Mouse (Mus musculus) liver, embryonic 11.5 days (tissue): ENCODE measurements around the gene Brd9. TPM values are rescaled to one million over a fixed set of nuclear protein-coding genes. Genes with fewer than 3 reads are reported as not detected.

Experiments used
- ATAC-seq: fragments of 200-750 bp; cut with Nextera tagmentation; replicated peaks from 2 replicates; pipeline ENCODE4 v1.8.0; 2017; ENCODE audit warnings: moderate number of reproducible peaks, mild to moderate bottlenecking, moderate TSS enrichment, moderate library complexity; ENCODE audit not compliant: low FRiP score
- DNase-seq: peaks from one replicate; pipeline ENCODE4 v3.0.0-alpha.2; 2017; ENCODE audit warnings: low spot score
- H3K27ac ChIP-seq: fragments of 300-500 bp; sonication (generic); 2 replicates; pipeline ENCODE4 v1.5.1; 2014; ENCODE audit warnings: mild to moderate bottlenecking, low read depth, low read length, control low read depth
- H3K27me3 ChIP-seq: fragments of 300-500 bp; sonication (generic); replicated peaks from 2 replicates; pipeline ENCODE4 v1.6.1; 2014; ENCODE audit warnings: low read length, mixed read lengths; ENCODE audit not compliant: control insufficient read depth, insufficient read depth
- H3K36me3 ChIP-seq: fragments of 300-500 bp; sonication (generic); 2 replicates; pipeline ENCODE4 v1.6.1; 2014; ENCODE audit warnings: mild to moderate bottlenecking, low read length, moderate library complexity, mixed read lengths; ENCODE audit not compliant: control insufficient read depth, insufficient read depth
- H3K4me1 ChIP-seq: fragments of 300-500 bp; sonication (generic); replicated peaks from 2 replicates; pipeline ENCODE4 v1.6.1; 2014; ENCODE audit warnings: low read length, mixed read lengths; ENCODE audit not compliant: control insufficient read depth, insufficient read depth
- H3K4me2 ChIP-seq: fragments of 300-500 bp; sonication (generic); 2 replicates; pipeline ENCODE4 v1.6.1; 2014; ENCODE audit warnings: mild to moderate bottlenecking, control low read depth, moderate library complexity
- H3K4me3 ChIP-seq: fragments of 300-500 bp; sonication (generic); 2 replicates; pipeline ENCODE4 v1.5.1; 2014; ENCODE audit warnings: low read depth, low read length, control low read depth
- H3K9ac ChIP-seq: fragments of 300-500 bp; sonication (generic); 2 replicates; pipeline ENCODE4 v1.6.1; 2014; ENCODE audit warnings: low read depth, low read length, control low read depth
- H3K9me3 ChIP-seq: fragments of 300-500 bp; sonication (generic); 2 replicates; pipeline ENCODE4 v1.6.1; 2016; ENCODE audit warnings: low read length, inconsistent platforms, mixed read lengths; ENCODE audit not compliant: control insufficient read depth
- WGBS: fragments of 180-500 bp; shearing (Covaris S2); extraction: QIAGEN DNeasy Blood & Tissue Kit; methylation state at CpG from one replicate; pipeline ENCODE4 v1.1.7; 2014; 5-methylcytosine and 5-hydroxymethylcytosine counted together
- polyA plus RNA-seq: library from polyadenylated mRNA; unstranded; fragments of >200 nt; fragmentation: Nextera tagmentation; extraction: Ambion mirVana; gene quantifications from 2 replicates; pipeline ENCODE4 v1.2.1, GENCODE M21; 2014

The Brd9 gene
- polyA plus RNA-seq, 1 experiment from 2014 or later = 33.5 TPM

- no peak overlapping the region for H3K9ac ChIP-seq
- no peak overlapping the region for H3K4me3 ChIP-seq
These were observed 33.2 kb downstream of the Brd9 start for GRCm38 (mm10) chr13:73970545-73971448.

GRCm38 (mm10) chr13:73974523-73974922 lies 36.9 kb downstream of the Brd9 start:
- Histone ChIP-seq H3K27ac (no peak overlapping the region), H3K27me3 (no peaks in the 10 kb centered on the region), H3K36me3 (no peaks in the 10 kb centered on the region), H3K4me2 (no peak overlapping the region), H3K4me1 (0 out of 2 replicates have a peak, but pooled peaks cover 2% of the 10 kb centered on the region), H3K4me3 (no peak overlapping the region), H3K9ac (no peak overlapping the region), H3K9me3 (no peaks in the 10 kb centered on the region)
- ATAC-seq = no peak
- DNase-seq = no peak
- 78% methylated on average over 3 of the region's 3 CpGs for WGBS

More at GRCm38 (mm10) chr13:73970545-73971448, 33.2 kb downstream of the Brd9 start:
- Histone ChIP-seq H3K27me3 (no peaks in the 10 kb centered on the region), H3K36me3 (no peaks in the 10 kb centered on the region), H3K27ac (no peak overlapping the region), H3K4me1 (0 out of 2 replicates have a peak, but pooled peaks cover 2% of the 10 kb centered on the region), H3K4me2 (peak overlapping the region; percentile 47), H3K9me3 (no peaks in the 10 kb centered on the region)
- WGBS = 24% methylated on average over 12 of the region's 12 CpGs
- DNase-seq (peak; percentile 55), ATAC-seq (peak; percentile 73)

GRCm38 (mm10) chr13:73976935-73977334 lies 39.3 kb downstream of the Brd9 start:
- 77% methylated on average over 5 of the region's 5 CpGs for WGBS
- H3K4me3 ChIP-seq = no peak overlapping the region
- H3K4me1 ChIP-seq = no peaks in the 10 kb centered on the region
- ATAC-seq (0 out of 2 replicates have a peak, but pooled peaks have one; percentile 43), DNase-seq (no peak)
- no peak overlapping the region for H3K4me2 ChIP-seq
- H3K27ac ChIP-seq = no peak overlapping the region
- no peaks in the 10 kb centered on the region for H3K9me3 ChIP-seq
- no peak overlapping the region for H3K9ac ChIP-seq
- H3K27me3 ChIP-seq = no peaks in the 10 kb centered on the region
- H3K36me3 ChIP-seq = no peaks in the 10 kb centered on the region

- H3K27ac ChIP-seq = no peak overlapping the region
- no peaks in the 10 kb centered on the region for H3K27me3 ChIP-seq
- DNase-seq (no peak), ATAC-seq (peak; percentile 53)
- 69% methylated on average over 5 of the region's 5 CpGs for WGBS
- peak overlapping the region; percentile 4; the same call in 1 of the 2 replicates for H3K4me2 ChIP-seq
- H3K4me1 ChIP-seq = no peaks in the 10 kb centered on the region; the same call in none of the 2 replicates
- no peaks in the 10 kb centered on the region for H3K36me3 ChIP-seq
- no peaks in the 10 kb centered on the region for H3K9me3 ChIP-seq
- H3K4me3 ChIP-seq = no peak overlapping the region
- H3K9ac ChIP-seq = no peak overlapping the region
These were observed 52.7 kb downstream of the Brd9 start for GRCm38 (mm10) chr13:73990325-73990724.

GRCm38 (mm10) chr13:73990761-73991160 lies 53.1 kb downstream of the Brd9 start:
- no peak overlapping the region for H3K27ac ChIP-seq
- 30% methylated on average over 2 of the region's 2 CpGs for WGBS
- ATAC-seq (peak; percentile 94), DNase-seq (no peak)
- no peaks in the 10 kb centered on the region for H3K36me3 ChIP-seq
- H3K4me1 ChIP-seq = no peaks in the 10 kb centered on the region; the same call in none of the 2 replicates
- no peaks in the 10 kb centered on the region for H3K27me3 ChIP-seq
- no peak overlapping the region for H3K4me3 ChIP-seq
- H3K4me2 ChIP-seq = peak overlapping the region; percentile 4; the same call in 1 of the 2 replicates
- no peak overlapping the region for H3K9ac ChIP-seq
- H3K9me3 ChIP-seq = no peaks in the 10 kb centered on the region

- ATAC-seq (no peak), DNase-seq (no peak)
- Histone ChIP-seq H3K4me1 (no peaks in the 10 kb centered on the region; the same call in none of the 2 replicates), H3K9ac (no peak overlapping the region), H3K27me3 (no peaks in the 10 kb centered on the region; the same call in 1 of the 2 replicates), H3K4me2 (no peak overlapping the region), H3K9me3 (no peaks in the 10 kb centered on the region), H3K27ac (no peak overlapping the region), H3K36me3 (no peaks in the 10 kb centered on the region), H3K4me3 (no peak overlapping the region)
- 74% methylated on average over 5 of the region's 5 CpGs for WGBS
These were observed 53.7 kb downstream of the Brd9 start for GRCm38 (mm10) chr13:73991267-73991666.

- Histone ChIP-seq H3K9ac (no peak overlapping the region), H3K4me2 (no peak overlapping the region), H3K27ac (no peak overlapping the region), H3K36me3 (no peaks in the 10 kb centered on the region), H3K4me3 (no peak overlapping the region), H3K9me3 (no peaks in the 10 kb centered on the region), H3K4me1 (no peaks in the 10 kb centered on the region), H3K27me3 (no peaks in the 10 kb centered on the region; the same call in 1 of the 2 replicates)
- ATAC-seq (no peak), DNase-seq (no peak)
- 65% methylated on average over 4 of the region's 4 CpGs for WGBS
These were observed 58.8 kb downstream of the Brd9 start for GRCm38 (mm10) chr13:73996456-73996855.

GRCm38 (mm10) chr13:74000519-74000918 lies 62.9 kb downstream of the Brd9 start:
- H3K9ac ChIP-seq = no peak overlapping the region
- H3K4me1 ChIP-seq = no peaks in the 10 kb centered on the region
- no peak for DNase-seq
- no peak overlapping the region for H3K4me3 ChIP-seq
- ATAC-seq = no peak
- H3K9me3 ChIP-seq = no peaks in the 10 kb centered on the region
- H3K4me2 ChIP-seq = no peak overlapping the region
- no peak overlapping the region for H3K27ac ChIP-seq
- no peaks in the 10 kb centered on the region for H3K36me3 ChIP-seq
- H3K27me3 ChIP-seq = no peaks in the 10 kb centered on the region; the same call in 1 of the 2 replicates
